Mouse (Mus musculus) midbrain, postnatal 0 days (tissue): ENCODE results near the gene Cfap43. TPM values are rescaled to one million over a fixed set of nuclear protein-coding genes. Genes with fewer than 3 reads are reported as not detected.

Experiments
- ATAC-seq: fragments of 200-750 bp; cut with Nextera tagmentation; 2 replicates; pipeline ENCODE4 v1.8.0; 2017; ENCODE audit warnings: moderate number of reproducible peaks, mild to moderate bottlenecking, moderate TSS enrichment, moderate library complexity; ENCODE audit not compliant: low FRiP score
- DNase-seq: peaks from one replicate; pipeline ENCODE4 v3.0.0-alpha.2; 2015; ENCODE audit warnings: low spot score
- H3K27ac ChIP-seq: fragments of 300-500 bp; sonication (generic); 2 replicates; pipeline ENCODE4 v1.5.1; 2014; ENCODE audit warnings: low read depth, mild to moderate bottlenecking, low read length, mixed read lengths
- H3K27me3 ChIP-seq: fragments of 300-500 bp; sonication (generic); 2 replicates; pipeline ENCODE4 v1.6.1; 2014; ENCODE audit warnings: low read length, control low read depth, mixed read lengths; ENCODE audit not compliant: insufficient read depth
- H3K36me3 ChIP-seq: fragments of 300-500 bp; sonication (generic); 2 replicates; pipeline ENCODE4 v1.6.1; 2014; ENCODE audit warnings: low read length, control low read depth, mixed read lengths; ENCODE audit not compliant: insufficient read depth
- H3K4me1 ChIP-seq: fragments of 300-500 bp; sonication (generic); 2 replicates; pipeline ENCODE4 v1.6.1; 2014; ENCODE audit warnings: mild to moderate bottlenecking, control low read depth, antibody characterized with exemption, low read length, mixed read lengths; ENCODE audit not compliant: insufficient read depth
- H3K4me2 ChIP-seq: fragments of 300-500 bp; sonication (generic); 2 replicates; pipeline ENCODE4 v1.6.1; 2014; ENCODE audit warnings: low read depth, mild to moderate bottlenecking, low read length, mixed read lengths; ENCODE audit not compliant: poor library complexity, severe bottlenecking
- H3K4me3 ChIP-seq: fragments of 300-500 bp; sonication (generic); 2 replicates; pipeline ENCODE4 v1.5.1; 2014; ENCODE audit warnings: low read depth, mild to moderate bottlenecking, low read length, moderate library complexity
- H3K9ac ChIP-seq: fragments of 300-500 bp; sonication (generic); replicated peaks from 2 replicates; pipeline ENCODE4 v1.6.1; 2014; ENCODE audit warnings: mild to moderate bottlenecking, low read length, moderate library complexity, mixed read lengths; ENCODE audit not compliant: poor library complexity, severe bottlenecking
- H3K9me3 ChIP-seq: fragments of 300-500 bp; sonication (generic); 2 replicates; pipeline ENCODE4 v1.6.1; 2016; ENCODE audit warnings: low read length, control low read depth
- CTCF ChIP-seq: IDR thresholded peaks from 2 replicates; pipeline ENCODE4 v1.5.1; 2016; ENCODE audit warnings: antibody characterized with exemption, mild to moderate bottlenecking
- WGBS: fragments of 180-500 bp; shearing (Covaris S2); extraction: QIAGEN DNeasy Blood & Tissue Kit; methylation state at CpG from one replicate; pipeline ENCODE4 v1.1.7; 2014; 5-methylcytosine and 5-hydroxymethylcytosine counted together
- polyA plus RNA-seq: library from polyadenylated mRNA; unstranded; fragments of >200 nt; fragmentation: Nextera tagmentation; extraction: Ambion mirVana; gene quantifications from 2 replicates; pipeline ENCODE4 v1.2.1, GENCODE M21; 2015
- total RNA-seq: library from RNA; depleted of rRNA; stranded (reverse); fragments of >200 nt; gene quantifications from 2 replicates; pipeline ENCODE4 v1.2.3, GENCODE M21; 2014

Cfap43 gene
- total and polyA plus RNA-seq, 2 experiments from 2014 or later, result 2.6 to 4.2 TPM

GRCm38 (mm10) chr19:47871515-47871914 is 47.6 kb downstream of the Cfap43 start:
- ATAC-seq (no peak), DNase-seq (no peak)
- H3K4me2 ChIP-seq, result no peak overlapping the region
- no peaks in the 10 kb centered on the region for H3K4me1 ChIP-seq
- no peak overlapping the region for H3K9ac ChIP-seq
- H3K4me3 ChIP-seq, result no peak overlapping the region
- H3K27me3 ChIP-seq, result 0 out of 2 replicates have a peak, but pooled peaks cover 4% of the 10 kb centered on the region
- 16% methylated on average over 10 of the region's 10 CpGs for WGBS
- peak; percentile 65 for TF ChIP-seq CTCF
- no peaks in the 10 kb centered on the region for H3K9me3 ChIP-seq
- no peaks in the 10 kb centered on the region for H3K36me3 ChIP-seq
- H3K27ac ChIP-seq, result no peak overlapping the region

GRCm38 (mm10) chr19:47870102-47870666 is 48.9 kb downstream of the Cfap43 start:
- H3K4me3 ChIP-seq, result no peak overlapping the region
- no peaks in the 10 kb centered on the region for H3K9me3 ChIP-seq
- WGBS, result 79% methylated on average over 7 of the region's 7 CpGs
- H3K27ac ChIP-seq, result no peak overlapping the region
- DNase-seq (no peak), ATAC-seq (no peak)
- no peak overlapping the region for H3K9ac ChIP-seq
- H3K4me2 ChIP-seq, result no peak overlapping the region
- no peak for TF ChIP-seq CTCF
- H3K27me3 ChIP-seq, result 0 out of 2 replicates have a peak, but pooled peaks cover 4% of the 10 kb centered on the region
- no peaks in the 10 kb centered on the region for H3K36me3 ChIP-seq
- no peaks in the 10 kb centered on the region for H3K4me1 ChIP-seq

DNA sequence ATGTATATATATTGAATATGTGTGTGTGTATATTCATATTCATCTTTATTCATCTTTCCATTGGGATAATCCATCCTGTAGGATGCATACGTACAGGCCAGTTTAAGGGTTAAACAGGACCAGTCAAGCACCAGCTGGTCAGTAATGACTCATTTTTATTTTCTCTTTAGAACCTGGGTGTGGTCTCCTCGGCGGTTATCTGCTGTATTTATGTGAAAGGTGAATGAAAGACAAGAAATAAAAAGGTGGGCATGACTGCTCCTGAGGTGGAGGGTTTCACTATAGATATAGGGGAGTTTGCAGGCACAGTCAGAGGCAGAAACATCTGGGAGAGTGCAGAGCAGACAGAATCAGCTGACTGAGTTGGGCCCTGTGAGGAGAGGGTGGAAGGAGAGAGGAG is 49.6 kb downstream of the Cfap43 start:
- H3K4me1 ChIP-seq, result peaks cover 5% of the 10 kb centered on the region; the same call in 1 of the 2 replicates
- no peak overlapping the region for H3K4me2 ChIP-seq
- WGBS, result 78% methylated on average over 3 of the region's 3 CpGs
- DNase-seq, result no peak
- H3K9me3 ChIP-seq, result no peaks in the 10 kb centered on the region
- no peak overlapping the region for H3K27ac ChIP-seq
- 0 out of 2 replicates have a peak, but pooled peaks cover 4% of the 10 kb centered on the region for H3K27me3 ChIP-seq
- no peak overlapping the region for H3K9ac ChIP-seq
- TF ChIP-seq CTCF, result no peak
- no peak for ATAC-seq
- H3K4me3 ChIP-seq, result no peak overlapping the region
- H3K36me3 ChIP-seq, result no peaks in the 10 kb centered on the region

DNA sequence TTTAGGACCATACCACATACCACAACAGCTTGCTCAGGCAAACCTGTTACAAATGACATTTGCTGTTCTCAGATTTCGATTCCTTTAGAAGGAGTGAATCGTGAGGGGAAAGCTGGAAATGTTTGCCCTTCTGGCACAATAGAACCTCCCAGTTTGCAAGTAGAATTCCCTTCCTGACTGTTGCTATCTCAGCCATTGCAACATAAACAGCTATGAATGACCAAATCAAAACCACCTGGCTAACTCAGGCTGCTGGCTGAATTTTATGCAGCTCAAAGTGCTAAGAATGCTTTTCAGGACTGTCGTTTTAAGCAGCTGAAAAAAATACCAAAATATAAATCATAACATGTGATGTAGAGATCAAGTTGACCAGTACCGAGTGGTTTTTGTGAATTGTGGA is 50.1 kb downstream of the Cfap43 start:
- 81% methylated on average over 4 of the region's 4 CpGs for WGBS
- H3K4me1 ChIP-seq, result peaks cover 5% of the 10 kb centered on the region; the same call in 1 of the 2 replicates
- no peak for TF ChIP-seq CTCF
- no peak for DNase-seq
- H3K9ac ChIP-seq, result no peak overlapping the region
- no peaks in the 10 kb centered on the region for H3K9me3 ChIP-seq
- H3K4me2 ChIP-seq, result no peak overlapping the region
- no peak for ATAC-seq
- H3K4me3 ChIP-seq, result no peak overlapping the region
- H3K36me3 ChIP-seq, result 0 out of 2 replicates have a peak, but pooled peaks cover 3% of the 10 kb centered on the region
- no peak overlapping the region for H3K27ac ChIP-seq
- 0 out of 2 replicates have a peak, but pooled peaks cover 4% of the 10 kb centered on the region for H3K27me3 ChIP-seq

DNA sequence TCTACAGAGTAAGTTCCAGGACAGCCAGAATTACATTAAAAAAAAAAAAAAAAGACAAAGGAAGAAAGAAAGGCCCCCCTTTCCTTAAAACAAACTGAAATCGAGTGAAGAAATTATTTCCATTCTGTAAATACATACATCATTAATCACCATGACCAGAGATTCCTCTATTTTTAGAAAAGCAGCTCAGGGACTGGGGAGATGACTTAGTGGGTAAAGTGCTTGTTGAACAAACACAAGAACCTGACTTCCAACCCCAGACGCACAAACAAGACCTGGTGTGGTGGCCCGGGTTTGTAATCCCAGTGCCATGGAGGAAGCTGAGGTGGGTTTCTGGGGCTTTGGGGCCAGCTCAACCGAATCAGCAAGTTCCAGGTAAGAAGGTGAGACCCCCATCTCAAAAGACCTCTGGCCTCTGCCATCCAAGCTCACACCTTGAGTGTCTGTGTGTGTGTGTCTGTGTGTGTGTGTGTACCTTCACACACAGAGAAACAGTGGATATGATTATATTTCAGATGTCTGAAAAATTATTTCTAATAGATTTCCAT is 51.4 kb downstream of the Cfap43 start:
- DNase-seq (no peak), ATAC-seq (no peak)
- no peaks in the 10 kb centered on the region for H3K9me3 ChIP-seq
- 0 out of 2 replicates have a peak, but pooled peaks cover 4% of the 10 kb centered on the region for H3K27me3 ChIP-seq
- 0 out of 2 replicates have a peak, but pooled peaks cover 3% of the 10 kb centered on the region for H3K36me3 ChIP-seq
- peaks cover 5% of the 10 kb centered on the region; the same call in 1 of the 2 replicates for H3K4me1 ChIP-seq
- H3K27ac ChIP-seq, result no peak overlapping the region
- 73% methylated on average over 4 of the region's 4 CpGs for WGBS
- no peak overlapping the region for H3K4me2 ChIP-seq
- no peak overlapping the region for H3K9ac ChIP-seq
- no peak for TF ChIP-seq CTCF
- H3K4me3 ChIP-seq, result no peak overlapping the region

DNA sequence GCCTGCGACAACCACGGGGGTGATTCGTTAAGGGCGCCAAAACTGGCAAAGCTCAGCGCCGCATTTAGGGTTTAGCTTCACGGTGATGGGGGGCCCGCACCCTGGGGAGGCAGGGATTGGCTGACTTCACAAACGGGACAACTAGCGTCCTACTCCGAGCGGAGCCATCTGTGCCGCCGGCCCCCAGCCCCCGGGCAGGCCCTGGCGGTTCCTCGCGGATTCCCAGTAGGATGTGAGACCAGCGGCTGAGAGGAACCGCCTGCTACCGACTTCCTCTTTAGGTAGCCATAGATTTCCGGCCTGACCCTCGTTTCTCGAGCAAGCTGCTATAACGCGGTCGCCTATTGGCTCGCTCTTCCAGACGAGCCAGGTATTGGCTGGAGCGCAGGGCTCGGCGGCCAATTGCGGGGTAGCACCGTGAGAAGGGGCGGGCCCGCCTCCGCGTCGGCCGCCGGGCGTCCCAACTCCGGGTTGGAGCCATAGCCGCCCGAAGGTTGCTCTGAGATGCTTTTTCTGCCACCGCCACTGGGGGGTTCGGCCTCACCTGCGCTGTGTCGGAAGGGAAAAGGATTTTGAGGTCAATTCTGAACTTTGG is 53.6 kb downstream of the Cfap43 start, which contains the start of gene Gsto2:
Gene Gsto2 (plus strand): TSS at position 182 of the 595 bp plus-strand sequence.
- peak within 1 kb of the TSS; percentile 56 for H3K4me3 ChIP-seq
- ATAC-seq, result peak; percentile 100
- 0 out of 2 replicates have a peak, but pooled peaks cover 3% of the 10 kb centered on the region for H3K36me3 ChIP-seq
- peak; percentile 98 for DNase-seq
- peaks cover 5% of the 10 kb centered on the region; the same call in 1 of the 2 replicates for H3K4me1 ChIP-seq
- TF ChIP-seq CTCF, result peak; percentile 76
- under 1% methylated on average over 49 of the region's 49 CpGs for WGBS
- 0 out of 2 replicates have a peak, but pooled peaks cover 4% of the 10 kb centered on the region for H3K27me3 ChIP-seq
- no peaks in the 10 kb centered on the region for H3K9me3 ChIP-seq
- peak within 1 kb of the TSS; percentile 92 for H3K27ac ChIP-seq
- peak within 1 kb of the TSS; percentile 89 for H3K4me2 ChIP-seq
- H3K9ac ChIP-seq, result peak within 1 kb of the TSS; percentile 83
